Comparison of ENCODE assay signal across 36 mouse cellular contexts in genomic region chr12:55007361-55008008, GRCm38 (mm10). TPM values are rescaled to one million over a fixed set of nuclear protein-coding genes. Genes with fewer than 3 reads are reported as not detected.
DNase-seq lines count a peak whose midpoint lies in the region; ATAC-seq and TF ChIP-seq lines count a peak whose summit lies in the region.
"Had no signal": no experiment of that assay in that cellular context is flagged by ENCODE, and none has a peak within 500 bp of the region (broad histone marks: within the 10 kb centered on the region; RNA-seq: fewer than 3 reads in every experiment).

No protein-coding gene starts in this region.

- DNase-seq in frontal cortex, postnatal 10 days (ENCODE audit: low spot score in 2 of 2): no peak
- DNase-seq in kidney, adult 11 months: no peak
- DNase-seq in right cerebral cortex, adult 18-20 months: peak; percentile 42
- no peak for DNase-seq in right cerebral cortex, postnatal 10 days (ENCODE audit: low spot score in 2 of 2)
- peak; percentile 49 for DNase-seq in gonadal fat pad, adult 2 months (ENCODE audit: low read depth)
- no peak for DNase-seq in lung, postnatal 0 days (ENCODE audit: low spot score)
- DNase-seq: adrenal gland, adult 8-10 months; cerebellum, adult 2 months; cerebellum, postnatal 36 days; embryo, embryonic 11 days; gastrocnemius, postnatal 14 days; heart, adult 2 months; heart, postnatal 36 days; kidney, adult 9 months; liver, postnatal 0 days; lung, postnatal 10 days; retina, postnatal 1 day; spleen, adult 18-20 months had no signal

- H3K4me3 ChIP-seq in kidney, embryonic 16.5 days (ENCODE audit: low read length): 0 out of 2 replicates have a peak overlapping the region, but pooled peaks have one; percentile 8
- H3K4me3 ChIP-seq in lung, postnatal 0 days (ENCODE audit: low read depth, low read length): no peak overlapping the region
- H3K4me3 ChIP-seq: forebrain, embryonic 13.5 days; heart, adult 2 months; heart, embryonic 15.5 days; intestine, embryonic 15.5 days; layer of hippocampus, adult 2 months; limb, embryonic 12.5 days; midbrain, embryonic 10.5 days; myocyte; neural tube, embryonic 13.5 days had no signal

- peak overlapping the region; percentile 40 for H3K4me2 ChIP-seq in kidney, embryonic 16.5 days (replicated peaks; ENCODE audit: low read depth, low read length)
- H3K4me2 ChIP-seq in lung, postnatal 0 days (replicated peaks; ENCODE audit: low read depth, low read length): no peak overlapping the region
- H3K4me2 ChIP-seq: forebrain, embryonic 13.5 days; heart, embryonic 15.5 days; hindbrain, embryonic 14.5 days; intestine, embryonic 15.5 days; limb, embryonic 12.5 days; liver, embryonic 11.5 days; neural tube, embryonic 13.5 days had no signal

- no peaks in the 10 kb centered on the region for H3K36me3 ChIP-seq in kidney, embryonic 16.5 days (ENCODE audit: insufficient read depth, low read length)
- no peaks in the 10 kb centered on the region for H3K36me3 ChIP-seq in lung, postnatal 0 days (ENCODE audit: insufficient read depth, low read length)
- H3K36me3 ChIP-seq: G1E; heart, embryonic 15.5 days; intestine, embryonic 15.5 days; limb, embryonic 12.5 days; midbrain, embryonic 10.5 days; neural tube, embryonic 13.5 days had no signal

- peaks cover 5% of the 10 kb centered on the region; the same call in 1 of the 2 replicates for H3K9me3 ChIP-seq in kidney, embryonic 16.5 days (ENCODE audit: low read length)
- H3K9me3 ChIP-seq in lung, postnatal 0 days (ENCODE audit: low read length): no peaks in the 10 kb centered on the region
- H3K9me3 ChIP-seq: heart, embryonic 15.5 days; intestine, embryonic 15.5 days; midbrain, embryonic 10.5 days; neural tube, embryonic 13.5 days had no signal

- no peak overlapping the region for H3K27ac ChIP-seq in kidney, embryonic 16.5 days (ENCODE audit: low read length)
- no peak overlapping the region for H3K27ac ChIP-seq in lung, postnatal 0 days (ENCODE audit: low read length)
- H3K27ac ChIP-seq: forebrain, embryonic 13.5 days; heart, adult 2 months; heart, embryonic 15.5 days; hindbrain, embryonic 14.5 days; intestine, embryonic 15.5 days; layer of hippocampus, adult 2 months; limb, embryonic 12.5 days; midbrain, embryonic 10.5 days; neural tube, embryonic 13.5 days had no signal

- no peak for TF ChIP-seq CTCF in lung, postnatal 0 days (IDR thresholded peaks at IDR 0.05)

- TF ChIP-seq EP300 in lung, postnatal 0 days (IDR thresholded peaks at IDR 0.05): no peak

- 0 out of 2 replicates have a peak, but pooled peaks cover 3% of the 10 kb centered on the region for H3K4me1 ChIP-seq in kidney, embryonic 16.5 days (ENCODE audit: insufficient read depth, low read length)
- H3K4me1 ChIP-seq in lung, postnatal 0 days (ENCODE audit: insufficient read depth, low read depth, low read length): no peaks in the 10 kb centered on the region
- H3K4me1 ChIP-seq: forebrain, embryonic 13.5 days; heart, embryonic 15.5 days; intestine, embryonic 15.5 days; limb, embryonic 12.5 days; midbrain, embryonic 10.5 days; neural tube, embryonic 13.5 days had no signal

- H3K27me3 ChIP-seq in kidney, embryonic 16.5 days (ENCODE audit: insufficient read depth, low read length): no peaks in the 10 kb centered on the region
- no peaks in the 10 kb centered on the region for H3K27me3 ChIP-seq in lung, postnatal 0 days (replicated peaks; ENCODE audit: insufficient read depth, low read length)
- H3K27me3 ChIP-seq: forebrain, embryonic 13.5 days; heart, embryonic 15.5 days; intestine, embryonic 15.5 days; limb, embryonic 12.5 days; neural tube, embryonic 13.5 days; Patski had no signal

- peak; percentile 92 for ATAC-seq in frontal cortex, adult (ENCODE audit: low TSS enrichment)
- no peak for ATAC-seq in kidney, embryonic 16.5 days (ENCODE audit: low FRiP score, low TSS enrichment)
- no peak for ATAC-seq in lung, postnatal 0 days
- ATAC-seq: forebrain, embryonic 13.5 days; intestine, embryonic 15.5 days; liver, postnatal 0 days; midbrain, embryonic 16.5 days; Patski had no signal

- H3K9ac ChIP-seq in kidney, embryonic 16.5 days (replicated peaks; ENCODE audit: low read length): no peak overlapping the region
- no peak overlapping the region for H3K9ac ChIP-seq in lung, postnatal 0 days (replicated peaks; ENCODE audit: low read depth)
- H3K9ac ChIP-seq: forebrain, embryonic 13.5 days; heart, embryonic 15.5 days; hindbrain, embryonic 14.5 days; intestine, embryonic 15.5 days; limb, embryonic 12.5 days; liver, postnatal 0 days; neural tube, embryonic 13.5 days had no signal

- 46% methylated on average over 14 of the region's 14 CpGs for WGBS in kidney, embryonic 16.5 days
- 79% methylated on average over 14 of the region's 14 CpGs for WGBS in lung, postnatal 0 days

RNA-seq across cellular contexts. Expression of gene Baz1a, which starts 6.7 kb away (rescaled TPM):
- polyA plus RNA-seq in kidney, embryonic 16.5 days (2015; fragmentation: Nextera tagmentation; extraction: Ambion mirVana): 19.1 and 23.8 TPM in 2 replicates
- 4.6 and 5.4 TPM in 2 replicates for polyA plus RNA-seq in gonadal fat pad, adult 2 months (2012; rRNA removed)
- 17.5 and 20.7 TPM in 2 replicates for polyA plus RNA-seq in lung, postnatal 0 days (2015; fragmentation: Nextera tagmentation; extraction: Ambion mirVana)

RNA-seq across cellular contexts. Expression of gene Gm20403, which starts 21.2 kb away (rescaled TPM):
- not detected in 2 replicates for polyA plus RNA-seq in kidney, embryonic 16.5 days (2015; fragmentation: Nextera tagmentation; extraction: Ambion mirVana)
- polyA plus RNA-seq in gonadal fat pad, adult 2 months (2012; rRNA removed): not detected in 2 replicates
- polyA plus RNA-seq in lung, postnatal 0 days (2015; fragmentation: Nextera tagmentation; extraction: Ambion mirVana): not detected in 2 replicates
- polyA plus RNA-seq: cerebellum, adult 2 months; embryonic facial prominence, embryonic 14.5 days; forebrain, embryonic 13.5 days; frontal cortex, adult 2 months; heart, adult 2 months; heart, embryonic 15.5 days; hindbrain, embryonic 14.5 days; intestine, embryonic 15.5 days; limb, embryonic 12.5 days; liver, embryonic 11.5 days; midbrain, embryonic 10.5 days; midbrain, embryonic 16.5 days; neural tube, embryonic 13.5 days; testis, adult 2 months had no signal

Comparison
In these comparisons a context has a peak if more than half of its experiments do, and no peak if none do; other contexts are left out.
1. DNase-seq: peak in right cerebral cortex, adult 18-20 months (single experiment) and gonadal fat pad, adult 2 months (single experiment); none in frontal cortex, postnatal 10 days (0 of 2), kidney, adult 11 months (single experiment), right cerebral cortex, postnatal 10 days (0 of 2) and lung, postnatal 0 days (single experiment).